Mouse (Mus musculus) testis, adult 2 months (tissue): ENCODE data around the gene Phlpp1. TPM values are rescaled to one million over a fixed set of nuclear protein-coding genes. Genes with fewer than 3 reads are reported as not detected.

Experiments
- H3K27ac ChIP-seq: fragments of 200-500 bp; 2 replicates; pipeline ENCODE4 v1.5.1; 2012; ENCODE audit warnings: low read depth, low read length; ENCODE audit not compliant: control insufficient read depth, insufficient read depth
- H3K27me3 ChIP-seq: fragments of 200-500 bp; 2 replicates; pipeline ENCODE4 v1.6.1; 2012; ENCODE audit warnings: mild to moderate bottlenecking, low read length, moderate library complexity; ENCODE audit not compliant: control insufficient read depth, insufficient read depth
- H3K36me3 ChIP-seq: fragments of 200-500 bp; 2 replicates; pipeline ENCODE4 v1.6.1; 2012; ENCODE audit warnings: mild to moderate bottlenecking, low read length; ENCODE audit not compliant: control insufficient read depth, insufficient read depth
- H3K4me1 ChIP-seq: fragments of 200-500 bp; 2 replicates; pipeline ENCODE4 v1.6.1; 2012; ENCODE audit warnings: low read length; ENCODE audit not compliant: control insufficient read depth, insufficient read depth
- H3K4me3 ChIP-seq: fragments of 200-500 bp; 2 replicates; pipeline ENCODE4 v1.5.1; 2012; ENCODE audit warnings: low read depth, mild to moderate bottlenecking, low read length, moderate library complexity, mixed read lengths; ENCODE audit not compliant: control insufficient read depth
- CTCF ChIP-seq: fragments of 200-500 bp; IDR thresholded peaks from 2 replicates; pipeline ENCODE4 v1.5.1; 2012; ENCODE audit warnings: low read depth, mild to moderate bottlenecking, inconsistent platforms, low read length, moderate library complexity; ENCODE audit not compliant: control insufficient read depth, insufficient read depth, insufficient replicate concordance
- POLR2A ChIP-seq: fragments of 200-500 bp; IDR thresholded peaks from 2 replicates; pipeline ENCODE4 v1.6.1; 2012; ENCODE audit warnings: low read depth, mild to moderate bottlenecking, inconsistent platforms, low read length, moderate library complexity; ENCODE audit not compliant: control insufficient read depth
- polyA plus RNA-seq: library from polyadenylated mRNA; depleted of rRNA; stranded (reverse); fragments of >200 nt; gene quantifications from 2 replicates; pipeline ENCODE4 v1.2.3, GENCODE M21; 2012

The Phlpp1 gene
- polyA plus RNA-seq, 1 experiment = 59.6 TPM

GRCm38 (mm10) chr1:106177868-106178790 is 6.6 kb downstream of the Phlpp1 start:
- no peaks in the 10 kb centered on the region for H3K36me3 ChIP-seq
- no peak overlapping the region for H3K4me3 ChIP-seq
- H3K27me3 ChIP-seq = no peaks in the 10 kb centered on the region
- no peak for TF ChIP-seq POLR2A
- no peak for TF ChIP-seq CTCF
- no peak overlapping the region for H3K27ac ChIP-seq
- H3K4me1 ChIP-seq = 0 out of 2 replicates have a peak, but pooled peaks cover 1% of the 10 kb centered on the region

- Histone ChIP-seq H3K27me3 (no peaks in the 10 kb centered on the region), H3K27ac (no peak overlapping the region), H3K36me3 (no peaks in the 10 kb centered on the region), H3K4me3 (no peak overlapping the region), H3K4me1 (no peaks in the 10 kb centered on the region)
- TF ChIP-seq CTCF (no peak), POLR2A (no peak)
Measured at GRCm38 (mm10) chr1:106183701-106184100, 12.1 kb downstream of the Phlpp1 start.

- TF ChIP-seq POLR2A (no peak), CTCF (no peak)
- Histone ChIP-seq H3K36me3 (no peaks in the 10 kb centered on the region), H3K27me3 (no peaks in the 10 kb centered on the region), H3K27ac (no peak overlapping the region), H3K4me3 (no peak overlapping the region), H3K4me1 (no peaks in the 10 kb centered on the region)
Measured at GRCm38 (mm10) chr1:106184780-106185460, 13.4 kb downstream of the Phlpp1 start.

GRCm38 (mm10) chr1:106185461-106185924 is 13.9 kb downstream of the Phlpp1 start:
- Histone ChIP-seq H3K27ac (no peak overlapping the region), H3K4me1 (no peaks in the 10 kb centered on the region), H3K4me3 (no peak overlapping the region), H3K27me3 (no peaks in the 10 kb centered on the region), H3K36me3 (no peaks in the 10 kb centered on the region)
- TF ChIP-seq CTCF (no peak), POLR2A (no peak)

- H3K27ac ChIP-seq = no peak overlapping the region
- H3K4me1 ChIP-seq = no peaks in the 10 kb centered on the region
- no peaks in the 10 kb centered on the region for H3K36me3 ChIP-seq
- no peak for TF ChIP-seq CTCF
- TF ChIP-seq POLR2A = no peak
- no peak overlapping the region for H3K4me3 ChIP-seq
- H3K27me3 ChIP-seq = no peaks in the 10 kb centered on the region
Measured at GRCm38 (mm10) chr1:106186062-106186461, 14.5 kb downstream of the Phlpp1 start.

GRCm38 (mm10) chr1:106187480-106187879 is 15.9 kb downstream of the Phlpp1 start:
- Histone ChIP-seq H3K36me3 (no peaks in the 10 kb centered on the region), H3K4me1 (no peaks in the 10 kb centered on the region), H3K27ac (no peak overlapping the region), H3K27me3 (no peaks in the 10 kb centered on the region), H3K4me3 (no peak overlapping the region)
- TF ChIP-seq POLR2A (no peak), CTCF (no peak)

- H3K27me3 ChIP-seq = no peaks in the 10 kb centered on the region
- no peak overlapping the region for H3K4me3 ChIP-seq
- H3K27ac ChIP-seq = no peak overlapping the region
- no peaks in the 10 kb centered on the region for H3K36me3 ChIP-seq
- no peaks in the 10 kb centered on the region for H3K4me1 ChIP-seq
- TF ChIP-seq POLR2A (no peak), CTCF (no peak)
Measured at GRCm38 (mm10) chr1:106188756-106189155, 17.2 kb downstream of the Phlpp1 start.
